Mouse (Mus musculus): ENCODE results near the gene Prdm16. TPM values are rescaled to one million over a fixed set of nuclear protein-coding genes. Genes with fewer than 3 reads are reported as not detected.
A peak's percentile ranks its signal among the peaks of the same experiment; 100 is the strongest.

Gene Prdm16
- total RNA-seq, 2 experiments from 2014 or later, result 9.7 to 12.2 TPM

GRCm38 (mm10) chr4:154355408-154355807 lies 281.3 kb downstream of the Prdm16 start:
- no peak for DNase-seq (ENCODE audit: low spot score in 2 of 2)

DNA sequence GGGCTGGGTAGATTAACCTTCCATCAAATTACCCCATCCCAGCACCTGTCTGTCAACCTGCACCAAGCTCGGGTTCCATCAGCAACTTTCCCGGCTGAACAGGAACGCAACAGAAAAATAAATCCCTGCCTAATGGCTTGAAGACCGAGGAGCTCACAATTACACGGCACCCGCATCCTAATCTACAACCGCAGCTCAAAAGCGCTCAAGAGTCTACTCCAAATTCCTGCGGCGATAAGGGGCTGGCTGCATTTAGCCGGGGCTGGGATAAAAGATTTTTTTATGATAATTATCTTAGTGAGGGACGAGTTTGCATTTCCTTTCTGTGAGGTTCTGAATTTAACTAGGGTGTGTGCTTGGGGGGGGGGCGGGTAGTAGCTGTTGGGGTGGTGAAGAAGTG lies 284.4 kb downstream of the Prdm16 start:
- no peak for DNase-seq (ENCODE audit: low spot score in 2 of 2)

DNA sequence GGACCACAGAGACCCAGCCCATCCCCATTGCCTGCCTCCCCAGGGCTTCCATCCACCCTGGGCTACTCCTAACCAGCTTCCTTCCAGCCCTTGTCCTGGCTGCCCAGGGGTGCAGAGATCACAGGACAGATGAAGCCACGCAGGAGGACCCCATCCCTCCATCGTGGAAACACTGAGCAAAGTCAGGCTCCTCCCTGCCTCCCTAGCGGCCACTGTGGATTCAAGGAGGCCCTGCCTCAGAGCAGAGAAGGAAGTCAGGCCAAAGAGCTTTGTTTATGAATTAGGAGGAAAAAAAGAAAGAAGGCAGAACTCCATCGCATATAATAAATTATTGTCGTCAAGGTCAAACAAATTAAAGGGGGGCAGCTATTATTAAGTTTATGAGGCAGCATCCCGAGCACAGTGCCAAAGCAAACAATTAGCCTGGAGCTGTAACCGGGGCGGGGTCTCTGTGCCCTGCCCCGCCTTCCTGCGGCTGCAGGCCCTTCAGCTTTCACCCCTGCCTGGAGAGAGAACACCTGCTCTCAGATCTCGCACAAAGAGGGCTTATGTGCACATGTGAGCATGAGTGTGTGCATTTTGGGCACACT lies 288.4 kb downstream of the Prdm16 start:
- DNase-seq (ENCODE audit: low spot score in 2 of 2), result no peak

GRCm38 (mm10) chr4:154346731-154347522 lies 289.7 kb downstream of the Prdm16 start:
- DNase-seq (ENCODE audit: low spot score in 2 of 2), result no peak

- DNase-seq (ENCODE audit: low spot score in 2 of 2), result no peak
Measured at GRCm38 (mm10) chr4:154336650-154337049, 300.0 kb downstream of the Prdm16 start.

GRCm38 (mm10) chr4:154335761-154336160 lies 300.9 kb downstream of the Prdm16 start, which contains the start of gene B230104I21Rik:
Gene B230104I21Rik, plus strand, starts transcription at chr4:154336127.
- peak; percentile 26 to 59 for DNase-seq (ENCODE audit: low spot score in 2 of 2)

- DNase-seq (ENCODE audit: low spot score in 2 of 2), result no peak
Measured at GRCm38 (mm10) chr4:154334699-154335402, 301.8 kb downstream of the Prdm16 start.

- no peak for DNase-seq (ENCODE audit: low spot score in 2 of 2)
Measured at GRCm38 (mm10) chr4:154333300-154333699, 303.4 kb downstream of the Prdm16 start.

DNA sequence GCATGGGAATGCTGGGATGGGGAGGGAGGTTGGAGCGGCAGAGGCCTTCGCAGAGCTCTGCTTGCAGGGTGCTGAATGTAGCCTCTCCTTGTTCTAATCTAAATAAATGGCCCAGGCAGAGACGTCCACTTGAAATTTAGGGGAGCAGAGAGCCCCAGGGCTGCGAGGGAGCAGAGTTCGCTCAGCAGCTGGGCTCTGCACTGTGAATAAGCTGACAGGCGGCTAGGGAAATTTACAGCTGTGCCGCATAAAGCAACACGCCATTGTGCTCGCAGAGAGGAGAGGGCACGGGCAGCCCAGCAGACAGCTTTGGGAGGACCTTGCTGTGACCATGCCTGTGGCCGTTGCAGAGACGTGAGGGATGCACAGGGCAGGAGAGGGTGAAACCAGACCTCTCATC lies 305.4 kb downstream of the Prdm16 start:
- DNase-seq (ENCODE audit: low spot score in 2 of 2), result no peak

- no peak for DNase-seq (ENCODE audit: low spot score in 2 of 2)
Measured at GRCm38 (mm10) chr4:154330001-154330400, 306.7 kb downstream of the Prdm16 start.

GRCm38 (mm10) chr4:154328836-154329235 lies 307.8 kb downstream of the Prdm16 start:
- peak; percentile 61 to 90 for DNase-seq (ENCODE audit: low spot score in 2 of 2)

DNA sequence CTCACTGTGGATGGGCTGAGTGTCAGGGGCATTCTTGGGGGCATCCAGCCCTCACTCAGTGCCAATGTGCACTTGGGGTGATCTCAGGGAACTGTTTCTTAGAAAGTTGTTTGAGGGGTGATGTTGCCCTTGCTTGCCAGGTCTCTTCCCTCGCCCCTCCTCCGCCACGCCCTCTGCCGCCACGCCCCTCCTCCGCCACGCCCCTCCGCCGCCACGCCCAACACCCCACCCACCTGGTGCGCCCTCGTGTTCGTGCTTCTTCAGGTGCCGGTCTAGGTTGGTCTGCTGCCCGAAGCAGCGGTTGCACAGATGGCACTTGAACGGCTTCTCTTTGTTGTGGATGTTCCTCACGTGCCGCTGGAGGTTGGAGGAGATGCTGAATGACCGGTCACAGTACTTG lies 308.2 kb downstream of the Prdm16 start:
- no peak for DNase-seq (ENCODE audit: low spot score in 2 of 2)

- DNase-seq (ENCODE audit: low spot score in 2 of 2), result no peak
Measured at GRCm38 (mm10) chr4:154325410-154325809, 311.3 kb downstream of the Prdm16 start.

DNA sequence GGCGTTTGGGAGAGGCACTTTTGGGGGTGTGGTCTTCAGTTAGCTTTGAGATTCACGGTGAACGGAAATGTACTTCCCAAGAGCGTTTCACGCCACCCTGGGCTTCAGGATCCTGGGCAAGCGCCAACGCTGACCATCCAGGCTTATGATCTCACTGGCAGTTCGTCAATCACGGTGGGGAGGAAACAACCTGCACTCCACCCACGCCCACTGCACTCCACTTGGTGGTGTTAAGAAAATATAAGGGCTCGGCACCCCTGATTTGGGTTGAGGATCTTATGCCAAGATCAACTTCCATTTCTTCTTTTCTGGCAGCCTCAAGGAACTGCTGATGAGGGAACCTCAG lies 323.1 kb downstream of the Prdm16 start:
- DNase-seq (ENCODE audit: low spot score in 2 of 2), result no peak

DNA sequence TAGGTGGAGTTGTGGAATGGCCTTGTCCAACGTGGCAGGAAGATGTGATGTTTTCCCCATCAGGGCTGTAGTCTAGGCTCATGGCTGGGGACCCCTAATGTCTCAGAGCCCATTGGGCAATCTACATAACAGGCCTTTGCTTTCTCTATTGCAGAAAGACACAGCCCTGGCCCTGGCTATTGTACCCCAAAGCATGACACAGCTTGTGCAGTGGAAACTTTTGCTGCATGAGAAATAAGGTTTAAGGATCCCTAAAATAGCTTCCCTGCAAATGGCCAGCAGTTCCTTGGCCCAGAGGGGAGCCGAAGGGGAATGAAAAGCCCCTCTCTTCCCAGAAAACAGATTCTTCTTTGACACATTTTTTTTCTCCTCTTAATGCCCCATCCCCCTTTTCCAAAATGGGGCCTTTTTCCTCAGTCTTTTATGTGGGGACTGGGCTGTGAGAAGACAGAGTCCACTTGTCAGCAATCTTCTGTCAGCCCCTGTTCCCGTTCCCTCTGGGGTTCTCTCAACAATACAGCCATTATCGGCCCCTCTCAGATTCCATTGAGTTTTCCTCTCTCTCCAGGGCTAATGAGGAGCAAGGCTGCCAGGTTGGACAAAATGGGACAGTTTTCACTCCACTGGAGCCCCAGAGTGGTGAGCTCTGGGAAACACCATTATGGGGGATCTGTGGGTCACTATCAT lies 323.6 kb downstream of the Prdm16 start:
- peak in 1 of 2 experiments; percentile 42 for DNase-seq (ENCODE audit: low spot score in 2 of 2)

DNA sequence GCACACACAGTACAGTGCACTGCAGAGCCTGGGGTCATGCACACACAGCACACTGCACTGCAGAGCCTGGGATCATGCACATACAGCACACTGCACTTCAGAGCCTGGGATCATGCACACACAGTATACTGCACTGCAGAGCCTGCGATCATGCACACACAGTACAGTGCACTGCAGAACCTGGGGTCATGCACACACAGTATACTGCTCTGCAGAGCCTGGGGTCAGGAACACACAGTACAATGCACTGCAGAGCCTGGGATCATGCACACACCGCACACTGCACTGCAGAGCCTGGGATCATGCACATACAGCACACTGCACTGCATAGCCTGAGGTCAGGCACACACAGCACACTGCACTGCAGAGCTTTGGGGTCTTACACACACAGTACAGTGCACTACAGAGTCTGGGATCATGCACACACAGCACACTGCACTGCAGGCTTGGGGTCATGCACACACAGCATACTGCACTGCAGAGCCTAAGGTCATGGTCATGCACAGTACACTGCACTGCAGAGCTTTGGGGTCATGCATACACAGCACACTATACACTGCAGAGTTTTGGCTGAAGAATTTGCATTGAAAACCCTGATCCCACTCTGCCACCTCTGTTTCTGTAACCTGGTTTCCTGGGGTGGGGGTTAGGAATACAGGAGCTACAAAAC lies 324.4 kb downstream of the Prdm16 start:
- DNase-seq (ENCODE audit: low spot score in 2 of 2), result no peak

GRCm38 (mm10) chr4:154310576-154311262 lies 326.0 kb downstream of the Prdm16 start:
- no peak for DNase-seq (ENCODE audit: low spot score in 2 of 2)

DNA sequence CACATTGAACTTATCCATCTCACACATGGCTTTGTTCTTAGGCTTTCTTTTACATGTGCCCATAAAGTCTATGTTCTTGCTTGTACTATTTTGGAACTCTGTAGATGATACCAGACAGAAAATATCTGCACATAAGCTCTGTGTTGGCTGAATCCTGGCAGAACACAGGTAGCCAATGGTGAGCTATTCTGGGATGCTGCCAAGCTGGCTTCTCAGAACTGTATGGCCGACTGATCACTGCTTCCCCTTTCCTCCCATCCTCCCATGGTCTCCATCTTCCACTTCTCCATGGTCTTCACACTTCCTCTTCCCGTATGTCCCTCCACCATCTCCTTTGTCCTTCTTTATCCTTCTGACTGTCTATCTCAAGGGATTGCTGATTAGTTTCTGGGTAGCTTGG lies 327.5 kb downstream of the Prdm16 start:
- no peak for DNase-seq (ENCODE audit: low spot score in 2 of 2)

DNA sequence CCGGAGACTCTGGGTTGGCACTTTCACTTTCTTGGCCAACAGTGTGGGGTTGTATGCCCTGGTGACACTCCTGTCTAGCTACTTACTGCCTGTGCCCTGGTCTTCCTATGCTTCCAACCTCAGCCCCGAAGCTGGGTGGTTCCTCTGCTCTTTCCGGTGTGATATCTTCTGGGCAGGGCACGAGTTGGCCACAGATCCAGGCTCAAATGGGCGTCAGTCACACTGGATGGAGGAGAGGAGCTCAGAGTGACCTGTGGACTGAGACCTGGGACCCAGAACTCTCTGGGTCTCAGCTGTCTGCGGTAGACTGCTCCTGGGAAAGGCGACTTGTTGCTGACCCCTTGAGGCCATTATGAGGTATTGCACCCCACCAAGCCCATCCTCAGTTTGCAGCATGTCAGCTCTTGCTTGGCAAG lies 335.2 kb downstream of the Prdm16 start, which contains the start of gene Arhgef16:
Arhgef16 (minus strand) TSS at position 211 of the 416 bp plus-strand sequence.
- DNase-seq (ENCODE audit: low spot score in 2 of 2), result peak; percentile 31 to 53

DNA sequence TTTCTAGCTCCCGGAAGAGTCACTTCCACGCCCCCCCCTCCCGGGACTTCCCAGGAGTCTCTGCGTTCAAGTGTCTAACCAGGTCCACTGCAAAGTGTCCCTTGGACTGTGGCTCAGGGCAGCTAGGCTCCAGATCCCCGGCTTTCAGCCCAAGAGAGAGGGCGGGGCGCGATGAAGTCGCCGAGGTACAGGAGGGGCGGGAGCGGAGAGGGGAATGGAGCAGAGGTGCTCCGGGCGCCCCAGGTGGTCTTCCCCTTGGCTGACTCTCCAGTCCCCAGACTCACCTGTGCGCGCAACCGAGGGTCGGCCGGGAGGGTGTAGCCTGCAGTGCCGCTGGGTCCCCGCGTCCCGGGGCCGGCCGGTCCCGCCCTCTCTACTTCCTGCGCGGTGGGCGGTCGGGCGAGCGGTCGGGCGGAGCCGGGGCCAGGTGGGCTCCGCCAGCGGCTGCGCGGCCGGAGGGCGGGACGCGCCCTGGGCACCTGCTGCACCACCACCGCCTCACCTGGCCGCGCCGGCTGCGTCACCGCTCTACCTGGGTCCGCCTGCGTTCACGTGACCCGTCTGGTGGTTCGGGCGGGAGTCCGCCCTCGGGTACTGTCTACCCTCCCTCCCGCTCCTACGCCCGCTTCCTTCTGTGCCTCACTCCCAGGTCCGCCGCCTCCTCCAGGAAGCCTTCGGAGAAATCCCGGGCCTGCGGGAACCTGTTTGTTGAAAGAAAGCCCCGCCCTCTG lies 337.0 kb downstream of the Prdm16 start:
- DNase-seq (ENCODE audit: low spot score in 2 of 2), result no peak
